Mouse (Mus musculus) MEL (cell line): ENCODE data around the gene Comt. TPM values are rescaled to one million over a fixed set of nuclear protein-coding genes. Genes with fewer than 3 reads are reported as not detected.
A peak's percentile ranks its signal among the peaks of the same experiment; 100 is the strongest.

Experiments used
- DNase-seq: peaks from one replicate; pipeline ENCODE4 v3.0.0; 2011; ENCODE audit warnings: low read depth, low spot score
- H3K27ac ChIP-seq: 2 replicates; pipeline ENCODE4 v1.5.1; 2012; ENCODE audit warnings: low read depth, mild to moderate bottlenecking, control low read depth, low read length, moderate library complexity; ENCODE audit not compliant: control insufficient read depth
- H3K27me3 ChIP-seq, 2 experiments: fragments of 150-350 bp in 1 of 2; sonication (generic) in 1 of 2; 2 replicates each; pipeline ENCODE4 v1.6.1; 2012; ENCODE audit warnings: low read length in 2 of 2, mild to moderate bottlenecking in 2 of 2, improper control_type of control experiment in 1 of 2, moderate library complexity in 1 of 2; ENCODE audit not compliant: insufficient read depth in 2 of 2, control insufficient read depth in 1 of 2
- H3K36me3 ChIP-seq, 2 experiments: 2 replicates each; pipeline ENCODE4 v1.6.1; 2012 to 2014; ENCODE audit warnings: low read length in 2 of 2, improper control_type of control experiment in 1 of 2, inconsistent platforms in 1 of 2, mild to moderate bottlenecking in 1 of 2; ENCODE audit not compliant: insufficient read depth in 2 of 2, control insufficient read depth in 1 of 2
- H3K4me1 ChIP-seq, 2 experiments: fragments of 150-350 bp in 1 of 2; sonication (generic) in 1 of 2; 2 replicates each; pipeline ENCODE4 v1.6.1; 2012; ENCODE audit warnings: low read length in 2 of 2, improper control_type of control experiment in 1 of 2, mild to moderate bottlenecking in 1 of 2; ENCODE audit not compliant: insufficient read depth in 2 of 2, control insufficient read depth in 1 of 2
- H3K4me3 ChIP-seq, 2 experiments: fragments of 150-350 bp in 1 of 2; sonication (generic) in 1 of 2; 2 replicates each; pipeline ENCODE4 v1.5.1; 2012; ENCODE audit warnings: low read depth in 2 of 2, low read length in 2 of 2, mild to moderate bottlenecking in 2 of 2, moderate library complexity in 2 of 2, control low read depth in 1 of 2, improper control_type of control experiment in 1 of 2; ENCODE audit not compliant: control insufficient read depth in 1 of 2, insufficient read depth in 1 of 2
- H3K79me2 ChIP-seq: 2 replicates; pipeline ENCODE4 v1.6.1; 2012; ENCODE audit warnings: mild to moderate bottlenecking, low read length, moderate library complexity; ENCODE audit not compliant: control insufficient read depth, poor library complexity, insufficient read depth
- H3K9ac ChIP-seq: 2 replicates; pipeline ENCODE4 v1.6.1; 2012; ENCODE audit warnings: low read depth, mild to moderate bottlenecking, control low read depth, low read length, moderate library complexity; ENCODE audit not compliant: control insufficient read depth, poor library complexity, severe bottlenecking
- H3K9me3 ChIP-seq: fragments of 150-350 bp; sonication (generic); replicated peaks from 2 replicates; pipeline ENCODE4 v1.6.1; 2012; ENCODE audit warnings: mild to moderate bottlenecking, low read length, improper control_type of control experiment, moderate library complexity; ENCODE audit not compliant: insufficient read depth
- CHD1 ChIP-seq: IDR thresholded peaks from 2 replicates; pipeline ENCODE4 v1.6.1; 2012; ENCODE audit warnings: low read depth, mild to moderate bottlenecking, inconsistent platforms, low read length, improper control_type of control experiment
- CTCF ChIP-seq, 3 experiments: IDR thresholded peaks in 2 of 3; conservative IDR thresholded peaks in 1 of 3; 2 replicates each; pipeline ENCODE4 v1.5.1; 2011 to 2012; ENCODE audit warnings: low read length in 3 of 3, low read depth in 2 of 3, mild to moderate bottlenecking in 2 of 3, improper control_type of control experiment in 1 of 3, inconsistent platforms in 1 of 3, mixed read lengths in 1 of 3, moderate library complexity in 1 of 3; ENCODE audit not compliant: control insufficient read depth in 1 of 3, insufficient read depth in 1 of 3, poor library complexity in 1 of 3, severe bottlenecking in 1 of 3
- E2F4 ChIP-seq: IDR thresholded peaks from 2 replicates; pipeline ENCODE4 v1.6.1; 2011; ENCODE audit warnings: low read depth, low read length, improper control_type of control experiment, borderline replicate concordance
- ETS1 ChIP-seq: IDR thresholded peaks from 2 replicates; pipeline ENCODE4 v1.6.1; 2012; ENCODE audit warnings: low read depth, mild to moderate bottlenecking, inconsistent platforms, low read length, improper control_type of control experiment, moderate library complexity
- HCFC1 ChIP-seq: IDR thresholded peaks from 2 replicates; pipeline ENCODE4 v1.6.1; 2012; ENCODE audit warnings: low read depth, mild to moderate bottlenecking, inconsistent platforms, low read length, improper control_type of control experiment, moderate library complexity
- KAT2A ChIP-seq: conservative IDR thresholded peaks from 2 replicates; pipeline ENCODE4 v1.6.1; 2012; ENCODE audit warnings: low read depth, low read length, improper control_type of control experiment, inconsistent platforms
- MAX ChIP-seq: IDR thresholded peaks from 2 replicates; pipeline ENCODE4 v1.6.1; 2011; ENCODE audit warnings: low read length, improper control_type of control experiment
- MXI1 ChIP-seq: IDR thresholded peaks from 2 replicates; pipeline ENCODE4 v1.6.1; 2011; ENCODE audit warnings: mild to moderate bottlenecking, low read depth, low read length, improper control_type of control experiment
- MYB ChIP-seq: IDR thresholded peaks from 2 replicates; pipeline ENCODE4 v1.6.1; 2011; ENCODE audit warnings: mild to moderate bottlenecking, low read depth, low read length, improper control_type of control experiment
- RAD21 ChIP-seq: IDR thresholded peaks from 2 replicates; pipeline ENCODE4 v1.6.1; 2011; ENCODE audit warnings: mild to moderate bottlenecking, low read depth, low read length, improper control_type of control experiment
- SIN3A ChIP-seq: IDR thresholded peaks from 2 replicates; pipeline ENCODE4 v1.6.1; 2012; ENCODE audit warnings: low read length, improper control_type of control experiment, inconsistent platforms
- SMC3 ChIP-seq: IDR thresholded peaks from 2 replicates; pipeline ENCODE4 v1.6.1; 2011; ENCODE audit warnings: low read depth, low read length, improper control_type of control experiment
- TAL1 ChIP-seq: IDR thresholded peaks from 2 replicates; pipeline ENCODE4 v1.6.1; 2012; ENCODE audit warnings: mild to moderate bottlenecking, inconsistent platforms, low read length, moderate library complexity, mixed read lengths
- UBTF ChIP-seq: IDR thresholded peaks from 2 replicates; pipeline ENCODE4 v1.6.1; 2012; ENCODE audit warnings: low read depth, mild to moderate bottlenecking, inconsistent platforms, low read length, improper control_type of control experiment, moderate library complexity, borderline replicate concordance; ENCODE audit not compliant: insufficient read depth
- USF2 ChIP-seq, 2 experiments: IDR thresholded peaks; 2 replicates each; pipeline ENCODE4 v1.6.1; 2011 to 2012; ENCODE audit warnings: improper control_type of control experiment in 2 of 2, low read length in 2 of 2, borderline replicate concordance in 1 of 2, inconsistent platforms in 1 of 2, low read depth in 1 of 2, mild to moderate bottlenecking in 1 of 2; ENCODE audit not compliant: insufficient read depth in 1 of 2
- ZC3H11A ChIP-seq: IDR thresholded peaks from 2 replicates; pipeline ENCODE4 v1.6.1; 2012; ENCODE audit warnings: low read depth, mild to moderate bottlenecking, inconsistent platforms, low read length, improper control_type of control experiment
- ZKSCAN1 ChIP-seq: IDR thresholded peaks from 2 replicates; pipeline ENCODE4 v1.6.1; 2012; ENCODE audit warnings: low read depth, mild to moderate bottlenecking, inconsistent platforms, low read length, improper control_type of control experiment, moderate library complexity
- ZMIZ1 ChIP-seq: IDR thresholded peaks from 2 replicates; pipeline ENCODE4 v1.6.1; 2012; ENCODE audit warnings: low read depth, mild to moderate bottlenecking, inconsistent platforms, low read length, improper control_type of control experiment, moderate library complexity
- polyA plus RNA-seq, 2 experiments: library from polyadenylated mRNA; stranded (reverse) in 1 of 2; unstranded in 1 of 2; fragments of >175 nt in 1 of 2; fragments of >200 nt in 1 of 2; gene quantifications; 2 replicates each; pipeline versions ENCODE4 v1.2.1 to v1.2.4; 2012; ENCODE audit warnings: low replicate concordance in 2 of 2, low read depth in 1 of 2; ENCODE audit not compliant: insufficient read length in 2 of 2, insufficient read depth in 1 of 2, missing spikeins in 1 of 2
- total RNA-seq: library from RNA; depleted of rRNA; stranded (reverse); fragments of 300-350 nt; gene quantifications from 2 replicates; pipeline ENCODE4 v1.2.3, GENCODE M21; 2012

The Comt gene
- total and polyA plus RNA-seq, 3 experiments, result 62.5 to 71.8 TPM; not detected in 1

- H3K4me3 ChIP-seq, result no peak overlapping the region
- no peaks in the 10 kb centered on the region; a peak in 1 of 4 replicates for H3K36me3 ChIP-seq
- no peak overlapping the region for H3K27ac ChIP-seq
- no peak for TF ChIP-seq MYB
- no peak for TF ChIP-seq USF2 (IDR thresholded peaks at IDR 0.05; ENCODE audit: borderline replicate concordance in 1 of 2, insufficient read depth in 1 of 2, low read depth in 1 of 2, low read length in 2 of 2)
- no peak for TF ChIP-seq CTCF (IDR thresholded peaks at IDR 0.05 in 2 of 3, conservative IDR thresholded peaks at IDR 0.05 in 1 of 3; ENCODE audit: control insufficient read depth in 1 of 3, insufficient read depth in 1 of 3, low read depth in 2 of 3, low read length in 3 of 3, poor library complexity in 1 of 3, severe bottlenecking in 1 of 3)
- no peak for TF ChIP-seq RAD21
- TF ChIP-seq MXI1, result no peak
- no peak for TF ChIP-seq ZKSCAN1
- no peak for TF ChIP-seq SMC3
- TF ChIP-seq TAL1, result no peak
- no peak for TF ChIP-seq SIN3A
- no peak for TF ChIP-seq ZMIZ1
- no peak for TF ChIP-seq MAX
- no peak for TF ChIP-seq ETS1
- no peak for TF ChIP-seq HCFC1
- TF ChIP-seq KAT2A, result no peak
- TF ChIP-seq UBTF, result no peak
- no peak for TF ChIP-seq CHD1
- TF ChIP-seq ZC3H11A, result no peak
- H3K79me2 ChIP-seq, result no peaks in the 10 kb centered on the region; the same call in 1 of the 2 replicates
- H3K9me3 ChIP-seq, result no peaks in the 10 kb centered on the region
- no peak for DNase-seq
- peaks cover 3 to 15% of the 10 kb centered on the region in 2 experiments for H3K4me1 ChIP-seq
- no peak overlapping the region for H3K9ac ChIP-seq
- H3K27me3 ChIP-seq, result no peaks in the 10 kb centered on the region
Measured at GRCm38 (mm10) chr16:18394056-18394455, 32.6 kb downstream of the Comt start.

- H3K9ac ChIP-seq, result no peak overlapping the region
- H3K36me3 ChIP-seq, result peaks cover 0 to 4% of the 10 kb centered on the region in 2 experiments; a peak in 2 of 4 replicates
- H3K79me2 ChIP-seq, result no peaks in the 10 kb centered on the region; the same call in 1 of the 2 replicates
- H3K27ac ChIP-seq, result no peak overlapping the region
- H3K9me3 ChIP-seq, result no peaks in the 10 kb centered on the region
- H3K4me3 ChIP-seq, result peak overlapping the region in 1 of 2 experiments; percentile 95; a peak in 1 of 4 replicates
- no peak for DNase-seq
- no peaks in the 10 kb centered on the region for H3K27me3 ChIP-seq
- H3K4me1 ChIP-seq, result peaks cover 5 to 20% of the 10 kb centered on the region in 2 experiments
- TF ChIP-seq ZMIZ1 (no peak), E2F4 (no peak)
- TF ChIP-seq, all 39 proteins: peak for 0
Measured at GRCm38 (mm10) chr16:18393595-18393994, 33.1 kb downstream of the Comt start.
